Mouse (Mus musculus): Measurements from ENCODE around the gene Gm43552. TPM values are rescaled to one million over a fixed set of nuclear protein-coding genes. Genes with fewer than 3 reads are reported as not detected.
"Not testable (repeated sequence)": the region's sequence is repeated elsewhere in the genome, so short reads cannot be mapped to it uniquely, and the experiment has no call there.

The Gm43552 gene
- polyA plus RNA-seq, 1 experiment, result not detected

DNA sequence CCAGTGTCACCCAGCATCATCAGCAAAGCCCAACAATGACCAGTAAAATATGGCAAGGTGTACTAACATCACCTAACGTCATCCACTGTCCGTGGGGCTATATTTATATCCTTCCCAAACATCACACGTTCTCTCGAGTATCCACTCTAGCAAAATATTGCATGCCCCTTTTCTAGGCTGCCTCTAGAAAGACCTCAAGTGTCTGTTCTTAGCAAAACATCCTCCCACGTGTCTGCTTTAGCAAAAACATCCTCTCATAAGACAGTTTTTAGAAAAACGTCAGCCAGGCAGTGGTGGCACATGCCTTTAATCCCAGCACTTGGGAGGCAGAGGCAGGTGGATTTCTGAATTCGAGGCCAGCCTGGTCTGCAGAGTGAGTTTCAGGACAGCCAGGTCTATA lies 7.6 kb upstream of the Gm43552 start:
- WGBS, result 89% methylated on average over 7 of the region's 7 CpGs

DNA sequence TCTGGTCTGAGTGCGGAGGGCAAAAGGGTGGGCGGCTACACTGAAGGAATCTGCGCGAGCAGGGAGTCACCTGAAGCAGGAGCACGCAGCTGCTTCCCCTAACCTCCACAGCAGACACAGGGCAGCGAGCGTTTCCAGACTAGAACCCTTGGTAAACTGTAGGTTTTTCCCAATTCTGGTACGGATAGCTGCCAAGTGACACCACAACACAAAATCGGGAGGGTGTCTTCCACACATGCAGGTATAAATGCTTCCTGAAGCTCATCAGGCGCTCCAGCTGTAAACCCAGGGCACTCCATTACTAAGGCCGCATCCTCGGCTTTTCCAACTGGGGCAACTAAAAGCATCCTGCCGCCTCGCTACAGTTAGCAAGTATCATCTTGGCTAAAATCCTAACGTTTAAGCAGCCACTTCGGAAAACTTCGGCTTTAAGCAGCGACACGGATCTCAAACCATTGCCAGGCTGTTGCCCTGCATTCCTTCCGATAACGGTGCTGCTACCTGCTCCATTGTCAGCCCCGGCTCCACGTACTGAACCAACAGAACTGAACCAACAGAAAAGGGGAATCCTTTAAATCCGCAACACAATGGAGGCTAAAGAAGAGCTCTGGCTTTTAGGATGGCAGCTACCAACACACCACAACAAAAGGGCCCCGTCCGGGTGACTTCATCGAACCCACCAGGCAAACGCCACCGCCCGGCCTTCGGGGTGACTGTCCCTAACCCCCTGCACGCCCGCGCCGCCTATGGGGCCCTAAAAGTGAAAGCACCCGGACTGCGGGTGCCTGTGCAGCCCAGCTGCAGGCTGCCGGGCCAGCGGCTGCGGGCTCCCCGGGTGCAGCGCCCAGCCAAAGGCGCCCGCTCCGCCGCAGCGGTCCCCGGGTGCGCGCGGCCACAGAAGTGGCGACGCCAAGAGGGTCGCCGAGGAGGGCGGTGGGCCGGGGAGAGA lies 592 bp downstream of the Gm43552 start:
- DNase-seq (ENCODE audit: low read depth, low spot score), result no peak
- whole genome bisulfite sequencing, result under 1% methylated on average over 57 of the region's 57 CpGs

More for the DNA sequence above, 7.6 kb upstream of the Gm43552 start:
- DNase-seq (ENCODE audit: low read depth, low spot score), result no peak

DNA sequence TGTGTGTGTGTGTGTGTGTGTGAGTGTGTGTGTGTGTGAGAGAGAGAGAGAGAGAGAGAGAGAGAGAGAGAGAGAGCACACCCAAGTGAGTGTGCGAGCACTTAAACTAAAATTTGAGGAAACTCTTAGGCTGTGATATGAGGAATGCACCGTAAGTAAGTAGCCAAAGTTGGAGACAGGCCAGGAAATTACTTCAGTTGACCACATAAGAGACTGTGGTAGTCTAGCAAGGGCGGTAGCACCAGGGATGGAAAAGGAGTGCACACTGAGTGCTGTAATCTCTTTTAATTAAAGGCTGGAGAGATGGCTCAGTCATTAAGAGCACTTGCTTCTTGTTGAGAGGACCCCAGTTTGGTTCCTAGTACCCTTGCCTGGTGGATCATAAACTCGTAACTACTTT lies 2.8 kb downstream of the Gm43552 start:
- WGBS, result 32% methylated on average over 4 of the region's 4 CpGs
- no peak for DNase-seq (ENCODE audit: low read depth, low spot score)

DNA sequence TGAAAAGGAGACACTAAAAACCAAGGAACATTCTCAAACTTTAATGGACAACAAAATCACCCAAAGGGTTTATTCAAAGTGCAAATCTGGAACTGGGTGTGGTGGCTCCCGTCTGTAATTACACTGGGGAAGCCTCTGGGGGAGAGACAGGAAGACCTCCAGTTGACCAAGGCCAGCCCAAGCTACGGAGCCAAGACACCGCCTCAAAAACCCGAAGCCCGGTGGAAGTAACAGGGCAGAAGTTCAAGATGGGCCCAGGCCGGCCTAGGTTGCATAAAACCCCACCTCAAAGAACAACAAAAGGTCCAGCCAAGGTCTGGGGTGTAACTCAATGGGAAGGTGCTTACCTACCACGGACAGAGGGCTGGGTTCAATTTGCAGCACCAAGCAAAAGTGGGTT lies 3.9 kb downstream of the Gm43552 start:
- no peak for DNase-seq (ENCODE audit: low read depth, low spot score)
- WGBS, result 15% methylated on average over 7 of the region's 7 CpGs

DNA sequence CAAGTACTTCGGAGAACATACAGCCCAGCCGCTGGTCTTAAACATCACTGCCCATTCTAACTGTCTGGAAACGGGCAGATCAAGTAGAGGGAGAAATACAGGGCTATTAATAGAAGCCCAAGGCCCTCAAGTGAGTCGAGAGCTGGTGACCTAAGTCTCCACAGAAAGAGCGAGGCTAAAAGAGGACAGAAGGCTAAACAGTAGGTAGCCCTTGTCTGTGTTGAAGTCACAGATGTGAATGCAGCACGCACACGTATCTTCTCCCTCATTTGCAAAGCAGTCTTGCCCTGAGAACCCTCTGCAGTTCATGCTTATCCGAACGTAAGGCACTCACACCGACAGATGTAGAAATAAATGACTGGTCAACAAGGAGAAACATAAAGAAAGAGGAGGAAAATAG lies 5.3 kb downstream of the Gm43552 start:
- 78% methylated on average over 10 of the region's 10 CpGs for WGBS
- no peak for DNase-seq (ENCODE audit: low read depth, low spot score)

DNA sequence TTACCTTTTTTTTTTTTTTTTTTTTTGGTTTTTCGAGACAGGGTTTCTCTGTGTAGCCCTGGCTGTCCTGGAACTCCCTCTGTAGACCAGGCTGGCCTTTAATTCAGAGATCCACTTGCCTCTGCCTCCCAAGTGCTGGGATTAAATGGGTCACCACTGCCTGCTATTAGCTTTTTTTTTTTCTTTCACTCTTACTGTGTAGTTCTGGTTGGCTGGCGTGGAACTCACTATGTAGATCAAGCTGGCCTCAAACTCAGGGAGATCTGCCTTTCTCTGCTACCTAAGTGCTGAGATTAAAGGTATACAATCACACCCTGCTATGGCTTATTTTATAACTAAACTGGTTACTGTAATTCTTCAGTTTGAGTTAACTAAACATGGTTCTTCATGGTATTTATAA lies 6.1 kb downstream of the Gm43552 start:
- no peak for DNase-seq (ENCODE audit: low read depth, low spot score)
- WGBS, result 54% methylated on average over 2 of the region's 2 CpGs

DNA sequence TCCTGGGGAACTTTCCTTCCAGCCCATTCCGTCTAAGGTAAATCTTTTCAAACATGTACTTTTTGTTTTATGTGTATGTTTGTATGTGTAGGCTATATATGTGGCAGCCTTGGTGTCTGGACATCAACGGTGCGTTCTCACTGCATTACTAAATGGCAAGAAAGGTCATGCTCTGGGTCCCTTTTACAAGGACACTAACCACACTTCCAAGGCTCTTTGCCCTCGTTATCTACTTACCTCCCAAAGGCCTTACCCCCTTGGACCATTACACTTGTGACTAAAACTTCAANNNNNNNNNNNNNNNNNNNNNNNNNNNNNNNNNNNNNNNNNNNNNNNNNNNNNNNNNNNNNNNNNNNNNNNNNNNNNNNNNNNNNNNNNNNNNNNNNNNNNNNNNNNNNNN lies 9.6 kb downstream of the Gm43552 start:
- 93% methylated on average over 4 of the region's 4 CpGs for WGBS
- DNase-seq (ENCODE audit: low read depth, low spot score), result no peak

DNA sequence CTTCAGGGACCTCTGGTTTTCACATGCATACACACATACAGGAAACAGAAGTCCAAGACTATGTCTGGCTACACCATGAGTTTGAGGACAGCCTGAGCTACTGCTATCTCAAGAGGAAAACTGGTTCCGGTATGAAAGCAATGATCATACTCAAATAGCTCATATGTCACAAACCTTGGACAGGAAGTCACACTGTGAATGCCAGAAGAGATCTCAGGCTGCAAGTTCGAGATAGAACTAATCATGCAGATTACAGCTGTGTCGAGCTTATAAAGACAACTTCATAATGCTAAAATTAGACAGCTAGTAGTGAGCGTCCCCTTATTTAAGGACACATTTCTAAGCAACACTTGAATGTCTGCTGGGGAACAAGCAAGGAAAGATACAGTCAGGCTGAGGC lies 12.1 kb downstream of the Gm43552 start:
- 30% methylated on average over 4 of the region's 4 CpGs for WGBS
- DNase-seq (ENCODE audit: low read depth, low spot score), result no peak

DNA sequence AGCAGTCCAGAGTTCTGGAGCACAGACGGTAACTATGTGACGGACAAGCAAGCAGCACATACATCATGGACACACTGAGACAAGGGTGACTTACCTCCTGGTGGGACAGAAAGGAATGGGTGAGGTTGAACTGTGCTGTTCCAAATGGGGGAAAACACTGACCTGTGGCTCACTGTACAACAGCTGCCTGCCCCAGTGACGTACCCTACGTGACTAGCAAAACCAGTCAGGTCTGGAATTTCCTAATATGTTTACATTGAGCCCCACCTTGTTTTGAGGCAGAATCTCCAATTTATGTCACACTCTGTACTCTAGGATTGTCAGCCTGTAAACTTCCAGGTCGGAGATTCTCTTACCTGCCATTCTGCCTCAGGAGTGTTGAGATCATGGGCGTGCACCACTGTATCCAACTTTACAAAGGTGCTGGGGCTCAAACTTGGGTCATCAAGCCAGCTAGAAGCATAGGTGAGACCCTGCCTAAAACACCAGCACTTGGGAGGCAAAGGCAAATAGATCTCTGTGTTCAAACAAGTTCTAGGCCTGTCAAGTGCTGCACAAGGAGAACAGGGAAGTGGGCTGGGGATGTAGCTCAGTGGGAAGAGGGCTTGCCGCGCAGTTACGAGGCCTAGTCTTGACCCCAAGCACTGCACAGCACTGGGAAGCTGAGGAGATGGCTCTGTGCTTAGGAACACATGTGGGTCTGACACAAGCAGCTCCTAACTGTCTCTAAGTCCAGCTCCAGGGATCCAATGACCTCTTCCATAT lies 12.8 kb downstream of the Gm43552 start:
- no peak for DNase-seq (ENCODE audit: low read depth, low spot score)
- 50% methylated on average over 9 of the region's 9 CpGs for WGBS

DNA sequence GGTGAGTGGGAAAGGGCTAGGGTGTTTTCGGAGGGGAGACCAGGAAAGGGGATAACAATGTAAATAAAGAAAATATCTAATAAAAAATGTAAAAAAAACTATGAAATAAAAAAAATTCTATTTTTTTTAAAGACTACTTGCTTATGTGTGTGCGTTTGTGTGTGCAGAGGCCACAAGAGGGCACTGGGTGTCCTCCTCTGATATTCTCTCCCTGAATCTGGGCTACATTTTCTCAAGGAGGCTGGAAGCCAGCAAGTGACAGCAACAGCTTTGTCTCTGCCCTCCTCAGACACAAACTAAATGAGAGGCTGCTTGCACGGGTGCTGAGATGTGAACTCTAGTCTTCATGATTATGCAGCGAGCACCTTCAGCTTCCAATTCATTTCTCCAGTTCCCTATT lies 14.4 kb downstream of the Gm43552 start:
- DNase-seq (ENCODE audit: low read depth, low spot score), result no peak
- 69% methylated on average over 4 of the region's 4 CpGs for WGBS

DNA sequence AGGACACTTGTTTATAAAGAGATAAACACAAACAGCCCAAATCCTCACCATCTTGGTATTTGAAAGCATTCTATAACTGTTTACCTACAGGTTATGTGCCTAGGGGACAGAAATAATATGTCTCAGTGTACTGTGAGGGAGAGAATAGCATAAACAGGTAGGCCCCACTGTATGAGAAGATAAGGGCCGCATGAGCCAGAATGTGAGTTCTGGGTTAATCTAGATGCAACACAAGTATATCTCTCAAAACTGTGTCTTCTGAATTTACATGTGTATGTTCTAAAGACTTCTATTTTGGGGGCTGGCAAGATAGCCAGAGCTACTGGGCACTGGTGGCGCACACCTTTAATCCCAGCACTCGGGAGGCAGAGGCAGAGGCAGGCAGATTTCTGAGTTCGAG lies 15.9 kb downstream of the Gm43552 start:
- WGBS, result 95% methylated on average over 4 of the region's 4 CpGs
- not testable (repeated sequence) for DNase-seq (ENCODE audit: low read depth, low spot score)

DNA sequence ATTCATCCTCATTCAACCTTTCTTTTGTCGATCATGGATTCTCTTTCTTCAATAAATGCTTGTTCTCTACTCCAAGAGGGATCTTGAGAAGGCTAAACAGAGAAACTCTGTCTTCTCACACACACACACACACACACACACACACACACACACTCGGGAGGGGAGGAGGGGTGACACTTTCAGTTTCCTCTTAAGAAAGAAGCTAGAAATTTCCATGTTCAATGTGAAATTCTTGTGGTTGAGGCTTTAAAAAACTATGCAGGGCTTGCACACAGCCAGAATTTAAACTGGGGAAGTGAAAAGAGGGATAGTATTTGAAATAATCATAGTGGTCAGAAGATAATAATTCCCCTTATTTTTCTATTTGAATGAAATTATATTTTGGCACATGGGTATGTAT lies 16.8 kb downstream of the Gm43552 start:
- WGBS, result 48% methylated on average over 2 of the region's 2 CpGs
- DNase-seq (ENCODE audit: low read depth, low spot score), result no peak

DNA sequence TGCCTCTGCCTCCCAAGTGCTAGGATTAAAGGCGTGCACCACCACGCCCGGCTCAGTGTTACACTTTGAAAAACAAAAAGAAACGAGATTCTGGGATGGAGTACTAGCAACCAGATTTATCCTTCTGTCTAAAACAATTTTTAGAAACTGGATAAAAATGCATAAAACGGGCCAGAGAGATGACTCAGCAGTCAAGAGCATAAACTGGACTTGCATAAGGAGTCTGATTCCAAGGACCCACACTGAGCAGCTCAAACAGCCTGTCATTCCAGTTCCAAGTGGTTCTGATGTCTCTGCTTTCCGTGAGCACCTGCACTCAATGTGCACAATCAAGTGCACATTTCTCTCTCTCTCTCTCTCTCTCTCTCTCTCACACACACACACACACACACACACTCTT lies 22.9 kb downstream of the Gm43552 start:
- 78% methylated on average over 6 of the region's 6 CpGs for WGBS
- no peak for DNase-seq (ENCODE audit: low read depth, low spot score)

DNA sequence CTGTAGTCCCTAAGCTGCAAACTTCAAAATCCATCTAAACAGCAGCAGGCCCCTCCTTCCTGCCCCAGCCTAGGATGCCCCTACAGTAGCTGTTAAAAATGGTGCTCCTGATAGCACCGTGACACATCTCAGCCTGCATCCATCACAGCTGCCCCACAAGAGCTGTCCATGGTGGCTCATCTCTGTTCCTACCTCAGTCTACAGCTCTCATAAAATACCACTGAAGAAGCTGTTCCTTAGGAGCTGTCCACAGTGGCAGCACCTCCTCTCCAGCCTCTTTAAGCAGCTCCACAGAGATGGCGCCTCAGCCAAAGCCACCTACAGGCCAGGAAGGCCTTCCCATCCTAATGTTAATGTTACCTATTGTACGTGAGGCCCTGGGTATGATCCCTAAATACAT lies 25.7 kb downstream of the Gm43552 start:
- WGBS, result 91% methylated on average over 3 of the region's 3 CpGs
- DNase-seq (ENCODE audit: low read depth, low spot score), result no peak

DNA sequence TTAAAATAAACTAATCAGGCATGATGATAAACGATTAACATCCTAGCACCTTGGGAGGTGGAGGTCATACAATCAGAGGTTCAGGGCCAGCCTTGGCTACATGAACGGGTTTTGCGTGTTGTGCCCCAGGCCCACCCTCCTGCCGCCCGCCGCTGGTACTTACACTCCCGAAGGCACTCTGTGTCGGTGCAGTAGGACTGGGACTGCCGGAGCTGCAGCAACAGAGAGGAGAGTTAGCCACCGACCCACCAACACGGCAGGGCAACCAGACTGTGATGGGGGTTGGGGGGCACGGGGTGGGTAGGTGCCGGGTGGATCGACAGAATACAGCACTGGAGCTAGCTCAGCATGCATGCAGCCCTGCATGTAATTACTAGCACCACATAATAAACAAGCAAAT lies 32.3 kb downstream of the Gm43552 start:
- DNase-seq (ENCODE audit: low read depth, low spot score), result no peak
- WGBS, result 92% methylated on average over 14 of the region's 14 CpGs

DNA sequence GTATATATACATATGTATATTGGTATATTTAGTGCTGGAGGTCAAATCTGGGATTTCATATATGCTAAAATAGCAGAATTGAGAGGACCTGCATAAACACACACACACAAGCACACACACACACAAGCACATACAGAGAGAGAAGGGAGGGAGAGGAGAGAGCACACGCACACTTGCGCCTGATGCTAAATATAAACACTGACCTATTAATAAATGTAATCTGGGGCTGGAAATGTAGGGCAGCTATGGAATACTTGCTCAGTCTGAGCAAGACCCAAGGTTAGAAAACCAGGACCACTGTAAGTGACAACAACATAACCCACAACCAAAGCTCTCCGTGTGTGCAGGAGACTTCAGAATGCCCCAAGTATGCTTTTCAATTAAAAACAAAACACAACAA lies 33.2 kb downstream of the Gm43552 start:
- DNase-seq (ENCODE audit: low read depth, low spot score), result no peak
- 76% methylated on average over 3 of the region's 3 CpGs for WGBS

DNA sequence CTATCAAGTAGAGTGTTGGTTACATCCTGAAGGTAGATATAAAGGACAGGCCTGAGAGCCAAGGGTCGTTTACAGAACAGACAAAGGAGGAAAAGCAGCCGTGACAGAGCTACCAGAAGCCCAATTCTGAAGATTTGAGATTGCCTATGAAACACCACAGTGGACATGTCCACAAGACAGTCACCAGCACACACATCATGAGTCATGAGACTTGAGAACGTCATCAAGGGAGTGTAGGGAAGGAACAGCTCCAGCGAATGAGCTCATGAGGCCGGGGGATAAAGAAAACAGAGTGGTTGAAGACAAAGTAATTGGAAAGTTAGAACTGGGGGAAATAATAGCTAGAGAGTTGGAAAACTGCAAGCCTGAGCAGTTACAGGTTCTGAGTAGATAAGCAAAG lies 34.8 kb downstream of the Gm43552 start:
- WGBS, result 62% methylated on average over 5 of the region's 5 CpGs
- no peak for DNase-seq (ENCODE audit: low read depth, low spot score)

DNA sequence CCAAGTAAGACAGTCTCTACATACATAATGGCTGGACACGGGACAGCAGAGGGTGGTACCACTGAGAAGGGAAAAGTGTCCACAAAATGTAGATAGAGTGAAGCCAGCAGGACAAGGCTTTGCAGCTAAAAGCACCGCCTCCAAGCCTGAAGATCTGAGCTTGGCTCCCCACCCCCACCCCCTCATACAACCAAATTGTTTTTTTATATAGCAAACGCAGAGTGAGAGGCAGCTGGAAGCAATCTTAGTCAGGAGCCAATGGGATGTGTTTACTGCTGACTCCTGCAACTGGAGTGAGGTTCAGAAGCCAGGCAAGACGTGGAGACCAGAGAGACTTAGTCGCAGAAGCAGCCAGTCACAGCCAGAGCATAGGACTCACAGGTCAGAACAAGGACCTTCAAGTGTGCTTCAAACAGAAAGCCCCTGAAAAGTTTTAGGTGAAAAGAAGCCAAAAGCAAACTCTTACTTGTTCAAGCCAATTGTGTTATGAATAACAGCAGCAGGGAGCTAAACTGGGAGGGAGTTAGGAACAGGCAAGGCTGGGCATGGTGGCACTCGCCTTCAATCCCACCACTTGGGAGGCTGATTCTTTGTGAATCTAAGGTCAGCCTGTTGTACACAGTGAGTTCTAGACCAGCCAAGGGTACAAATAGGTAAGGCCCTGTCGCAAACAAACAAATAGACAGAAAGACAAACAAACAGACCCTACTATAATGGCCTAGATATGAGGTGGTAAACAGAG lies 35.4 kb downstream of the Gm43552 start:
- WGBS, result 66% methylated on average over 7 of the region's 7 CpGs
- DNase-seq (ENCODE audit: low read depth, low spot score), result no peak

DNA sequence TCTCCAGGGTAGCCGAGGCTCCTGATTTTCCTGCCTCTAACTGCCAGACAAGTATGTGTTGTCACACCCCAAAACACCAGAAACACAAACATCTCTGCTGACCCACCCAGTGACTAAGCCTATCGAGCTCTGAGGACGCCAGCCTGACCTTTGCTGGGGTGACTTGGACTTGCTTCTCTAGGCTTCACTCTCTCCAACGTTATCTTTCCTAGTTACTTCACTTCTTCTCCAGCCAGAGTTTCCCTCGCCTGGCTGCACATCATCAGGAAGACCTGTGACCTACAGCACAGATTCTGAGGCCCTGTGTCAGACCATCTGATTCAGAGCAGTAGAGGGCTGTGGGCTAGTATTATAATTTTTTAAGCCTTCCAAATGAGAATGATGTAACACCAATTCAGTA lies 37.9 kb downstream of the Gm43552 start:
- 59% methylated on average over 5 of the region's 5 CpGs for WGBS

DNA sequence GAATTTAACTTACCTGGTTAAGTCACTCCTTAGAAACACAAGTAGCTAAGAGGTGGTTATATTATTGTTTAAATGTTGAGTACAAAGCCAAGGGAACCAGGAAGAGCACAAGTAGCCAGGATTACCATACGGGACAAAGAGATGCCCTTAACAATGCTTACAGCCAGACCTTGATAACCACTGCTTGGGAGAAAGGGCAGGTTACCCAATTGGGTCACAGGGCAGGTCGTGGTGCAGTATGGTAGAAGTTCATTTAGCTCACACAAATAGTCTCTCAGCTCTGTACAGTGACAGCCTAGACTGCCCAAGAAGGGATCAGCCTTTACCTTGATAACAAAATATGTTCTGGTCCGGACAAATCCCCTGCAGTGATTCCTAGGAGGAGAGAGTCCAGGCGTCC lies 43.7 kb downstream of the Gm43552 start:
- no peak for DNase-seq (ENCODE audit: low read depth, low spot score)
- 86% methylated on average over 4 of the region's 4 CpGs for WGBS

More for the DNA sequence above, 37.9 kb downstream of the Gm43552 start:
- no peak for DNase-seq (ENCODE audit: low read depth, low spot score)

Measured in large intestine, adult 2 months (tissue).